Mouse (Mus musculus) kidney, adult 8-10 months (tissue): ENCODE measurements around the gene Fancc.

Source experiments
- DNase-seq, 2 experiments: peaks; one replicate each; pipeline ENCODE4 v3.0.0; 2022

Fancc gene

GRCm38 (mm10) chr13:63496646-63497582, at the start of gene Fancc:
TSS of gene Fancc (minus strand) at chr13:63497278.
- DNase-seq, result peak in 1 of 2 experiments; percentile 12

DNA sequence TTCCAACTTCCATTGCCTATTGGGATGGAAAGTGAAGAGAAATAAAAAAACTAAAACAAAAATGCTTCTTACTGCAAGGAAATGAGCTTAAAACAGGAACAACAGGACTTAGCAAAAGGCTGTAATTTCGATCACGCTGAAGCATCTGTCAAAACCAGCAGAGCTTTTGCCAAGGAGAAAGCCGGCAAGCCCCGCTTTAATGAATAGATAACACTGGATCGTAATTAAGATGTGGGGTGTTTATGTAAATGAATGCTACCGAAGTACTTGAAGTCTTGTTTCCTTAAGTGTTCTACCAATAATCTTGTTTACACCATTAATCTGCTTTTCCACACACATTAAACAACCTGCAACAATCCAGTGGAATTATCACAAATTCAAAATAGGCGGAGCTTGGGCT, 48.2 kb upstream of the Fancc start:
- no peak for DNase-seq

GRCm38 (mm10) chr13:63544967-63545253, 47.8 kb upstream of the Fancc start:
- DNase-seq, result no peak

DNA sequence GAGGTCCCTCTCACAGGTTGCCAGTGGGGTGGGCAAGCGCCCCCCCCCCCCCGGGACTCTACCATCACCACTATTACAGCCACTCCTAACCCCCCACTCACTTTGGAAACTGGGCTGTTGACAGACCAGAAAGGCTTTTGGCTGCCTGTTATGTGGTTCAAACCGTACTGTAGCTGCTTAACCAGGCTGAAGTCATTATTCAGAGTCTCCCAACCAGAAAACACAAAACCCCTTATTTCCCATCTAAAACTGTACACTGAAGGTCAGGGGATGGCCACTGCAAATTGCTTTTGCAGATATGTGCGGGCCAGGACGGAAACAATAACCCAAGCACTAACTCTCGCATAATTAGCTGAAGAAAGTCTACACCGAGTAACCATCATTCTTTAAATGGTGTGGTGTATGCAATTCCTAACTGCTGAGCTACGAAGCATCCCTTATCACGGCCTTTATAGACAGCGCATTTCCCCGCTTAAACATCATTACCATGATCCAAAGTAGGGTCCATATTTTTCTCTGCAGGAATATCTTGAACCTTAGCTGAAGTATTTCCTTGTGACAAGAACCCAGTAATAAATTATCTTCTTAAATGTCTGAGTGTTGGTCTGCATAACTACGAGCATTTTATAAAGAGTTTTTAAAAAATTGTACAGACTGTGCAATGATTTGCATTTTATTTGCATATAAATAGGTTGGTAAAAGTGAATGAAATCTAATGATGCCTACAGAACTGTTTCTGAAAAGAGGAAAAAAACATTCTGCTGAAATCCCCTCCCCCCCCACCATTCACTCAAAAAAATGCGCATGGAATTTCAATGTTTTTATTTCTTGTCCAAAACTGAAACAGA, 47.3 kb upstream of the Fancc start:
- no peak for DNase-seq

GRCm38 (mm10) chr13:63543459-63543858, 46.4 kb upstream of the Fancc start:
- peak; percentile 21 to 54 for DNase-seq

GRCm38 (mm10) chr13:63542796-63543384, 45.8 kb upstream of the Fancc start:
- DNase-seq, result no peak

GRCm38 (mm10) chr13:63541510-63541909, 44.4 kb upstream of the Fancc start:
- no peak for DNase-seq

DNA sequence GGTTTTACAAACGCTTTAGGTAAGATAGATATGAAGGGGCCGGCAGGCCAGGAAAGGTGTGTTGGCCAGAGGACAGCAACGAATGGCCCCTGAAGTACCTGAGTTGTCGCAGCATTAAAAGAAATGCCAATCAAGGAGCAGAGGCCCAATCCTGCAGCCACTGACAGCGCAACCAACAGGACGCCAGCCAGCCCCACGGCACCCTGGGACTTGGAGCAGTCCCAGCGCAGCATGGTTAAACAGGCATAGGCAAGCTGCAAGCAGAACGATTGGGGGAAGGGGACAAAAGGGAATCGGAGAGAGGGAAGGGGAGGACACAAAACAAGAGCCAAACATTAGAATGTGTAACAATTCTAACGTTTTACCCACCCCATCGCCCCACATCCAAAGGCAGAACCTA, 43.5 kb upstream of the Fancc start:
- no peak for DNase-seq

DNA sequence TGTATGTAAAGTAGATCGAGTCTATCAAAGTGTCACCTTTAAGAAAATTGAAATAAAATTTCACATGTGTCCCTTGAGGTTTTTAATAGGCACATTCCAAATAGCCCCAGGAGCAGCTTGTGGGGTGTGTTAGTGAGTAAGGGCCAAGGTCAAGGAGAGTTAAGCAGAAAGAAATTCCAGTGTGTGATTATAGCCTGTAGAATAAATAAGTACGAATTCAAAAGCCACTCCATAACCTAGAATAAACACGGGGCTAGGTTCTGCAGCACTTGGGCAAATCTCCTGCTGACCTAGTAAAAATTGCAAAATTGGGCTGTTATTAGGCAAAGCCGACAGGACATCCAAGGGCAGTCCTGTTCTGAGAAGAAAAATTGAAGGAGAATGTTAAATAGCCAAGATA, 37.9 kb upstream of the Fancc start:
- DNase-seq, result no peak

GRCm38 (mm10) chr13:63530857-63531256, 33.8 kb upstream of the Fancc start:
- no peak for DNase-seq

DNA sequence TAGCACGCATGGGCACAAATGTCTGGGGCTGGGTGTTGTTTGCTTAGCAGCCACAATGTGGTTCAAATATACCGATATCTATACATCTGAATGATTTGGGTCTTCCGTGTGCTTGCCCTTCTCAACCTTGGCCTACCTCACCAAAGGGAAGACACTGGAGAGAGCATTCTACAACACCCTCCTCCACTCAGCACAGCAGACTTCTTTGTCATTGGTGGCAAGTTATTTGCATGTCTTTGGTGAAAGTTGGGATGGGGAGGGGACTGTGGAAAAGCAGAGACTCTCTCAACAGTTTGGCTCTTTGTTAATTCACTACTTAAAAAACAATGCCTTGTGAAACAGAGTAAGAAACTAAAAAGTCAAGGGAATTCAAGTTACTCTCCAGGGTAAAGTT, 33.3 kb upstream of the Fancc start:
- DNase-seq, result no peak

DNA sequence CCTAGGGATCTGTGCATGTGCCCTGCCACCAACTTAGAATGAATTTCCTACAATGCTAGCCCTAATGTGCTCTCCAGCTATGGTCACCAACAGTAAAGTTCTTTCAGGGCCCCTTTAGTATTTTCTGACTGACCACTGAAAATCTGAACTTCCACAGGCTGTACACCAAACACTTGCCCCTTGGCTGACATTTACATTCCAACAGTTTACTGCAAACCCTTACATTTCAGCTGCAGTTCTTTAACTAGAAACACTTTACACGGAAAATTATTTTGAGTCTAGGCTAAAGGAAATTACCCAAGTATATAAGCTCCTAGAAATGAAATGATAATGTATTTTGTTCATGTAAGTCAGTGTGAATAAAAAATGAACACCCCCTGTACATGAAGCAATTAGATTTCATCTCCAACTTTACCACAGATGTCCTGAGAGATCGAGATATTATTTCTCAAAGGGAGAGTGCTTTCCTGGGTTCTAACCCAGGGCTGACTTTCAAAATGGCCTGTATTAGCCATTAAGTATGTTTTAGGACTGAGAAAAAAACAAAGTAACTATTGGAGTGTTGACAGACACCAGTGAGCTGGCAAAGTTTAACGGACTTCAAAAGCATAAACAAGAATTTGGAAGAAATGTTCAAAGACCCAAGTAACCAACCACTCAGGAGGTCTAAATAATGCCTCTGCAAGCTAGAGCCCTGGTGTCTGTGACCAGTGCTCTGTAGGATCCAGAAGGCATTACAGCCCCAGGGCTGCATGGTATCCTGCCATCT, 32.7 kb upstream of the Fancc start:
- DNase-seq, result no peak

GRCm38 (mm10) chr13:63528852-63529251, 31.8 kb upstream of the Fancc start:
- DNase-seq, result no peak

DNA sequence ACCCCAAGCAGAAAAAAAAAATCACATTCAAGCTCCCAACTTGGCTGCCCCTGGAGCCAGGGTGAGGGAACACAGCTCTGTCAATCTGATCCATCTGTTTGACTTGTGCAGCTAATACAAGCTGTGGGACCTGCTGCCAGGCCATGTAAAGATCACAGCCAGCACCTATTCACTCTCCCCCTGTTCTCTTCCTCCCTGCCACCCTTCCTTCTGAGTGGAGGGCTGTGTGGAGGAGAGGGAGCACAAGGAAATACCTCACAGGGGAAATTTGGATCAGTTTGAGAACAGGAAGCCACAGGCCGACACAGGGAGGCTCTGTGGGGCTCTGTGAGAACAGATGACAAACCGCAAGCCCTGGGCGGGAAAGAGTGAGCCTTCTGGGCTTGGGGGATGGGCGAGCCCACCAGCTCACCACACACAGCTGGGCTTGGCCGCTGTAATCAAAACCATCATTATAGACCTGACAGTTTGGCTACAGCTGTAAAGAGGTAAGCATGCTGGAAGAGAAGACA, 31.1 kb upstream of the Fancc start:
- no peak for DNase-seq

DNA sequence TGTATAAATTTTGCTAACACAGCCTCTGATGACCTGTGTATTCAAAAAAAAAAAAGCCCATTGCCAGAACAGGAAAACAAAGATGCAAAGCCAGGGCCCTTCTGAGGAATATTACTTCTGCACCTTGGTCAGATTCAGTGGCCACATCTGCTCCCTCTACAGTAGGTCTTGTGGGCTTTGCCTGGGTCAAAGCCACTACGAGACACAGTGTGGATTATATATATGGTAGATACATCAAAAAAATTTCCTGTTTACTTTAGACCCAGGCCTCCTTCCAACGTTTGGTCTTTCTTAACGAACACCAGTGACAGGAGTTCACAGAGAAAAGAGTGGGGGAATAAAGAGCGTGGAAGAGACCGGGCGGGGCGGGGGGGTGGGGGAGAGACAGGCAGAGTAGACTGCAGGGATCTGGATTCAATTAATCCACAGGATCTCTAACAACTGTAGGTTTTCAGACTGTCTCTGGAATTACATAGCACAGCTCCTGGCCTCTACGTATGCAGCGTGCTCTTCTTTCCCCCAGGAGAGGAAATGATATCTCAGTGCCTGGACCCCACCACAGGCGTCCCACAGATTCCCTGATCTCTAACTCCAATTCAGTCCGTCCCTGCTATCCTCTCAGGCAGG, 28.6 kb upstream of the Fancc start:
- no peak for DNase-seq

- no peak for DNase-seq
Observed at GRCm38 (mm10) chr13:63524608-63525570, 27.8 kb upstream of the Fancc start.

DNA sequence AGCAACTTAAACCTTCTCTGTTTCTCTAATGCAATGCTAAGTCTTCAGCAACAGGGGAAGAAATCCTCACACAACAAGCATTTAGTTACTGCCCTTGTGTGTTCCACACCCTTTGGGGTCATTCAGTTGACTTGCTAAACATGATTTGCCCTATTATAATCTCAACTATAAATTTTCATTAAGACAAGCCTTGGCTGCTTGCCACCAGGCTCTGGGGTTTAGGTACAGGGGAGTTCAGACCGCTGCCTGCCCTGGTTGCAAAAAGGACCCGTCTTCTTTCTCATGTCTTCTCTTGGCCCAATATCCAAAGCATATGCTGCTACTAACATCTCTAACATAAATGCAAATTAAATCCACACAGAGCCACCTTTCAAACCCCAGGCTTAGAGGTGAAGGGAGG, 27.0 kb upstream of the Fancc start:
- no peak for DNase-seq

DNA sequence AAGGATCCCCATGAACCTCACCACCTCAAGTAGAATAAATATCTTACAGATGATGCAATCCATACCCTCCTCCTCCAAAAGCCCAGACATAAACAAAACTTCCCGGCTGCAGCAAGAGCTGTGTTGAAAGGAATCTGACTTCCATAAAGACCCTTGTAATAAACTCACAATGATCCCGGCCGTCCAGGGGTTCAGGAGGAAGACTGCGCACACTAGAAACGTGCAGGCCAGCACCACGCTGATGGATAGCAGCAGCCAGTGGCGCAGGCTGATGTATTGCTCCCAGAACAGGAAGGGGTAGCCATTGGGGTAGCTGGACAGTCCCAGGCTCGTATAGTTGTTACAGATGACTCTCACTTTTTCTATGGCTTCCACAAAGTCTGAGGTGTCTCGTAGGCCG, 25.8 kb upstream of the Fancc start:
- no peak for DNase-seq

DNA sequence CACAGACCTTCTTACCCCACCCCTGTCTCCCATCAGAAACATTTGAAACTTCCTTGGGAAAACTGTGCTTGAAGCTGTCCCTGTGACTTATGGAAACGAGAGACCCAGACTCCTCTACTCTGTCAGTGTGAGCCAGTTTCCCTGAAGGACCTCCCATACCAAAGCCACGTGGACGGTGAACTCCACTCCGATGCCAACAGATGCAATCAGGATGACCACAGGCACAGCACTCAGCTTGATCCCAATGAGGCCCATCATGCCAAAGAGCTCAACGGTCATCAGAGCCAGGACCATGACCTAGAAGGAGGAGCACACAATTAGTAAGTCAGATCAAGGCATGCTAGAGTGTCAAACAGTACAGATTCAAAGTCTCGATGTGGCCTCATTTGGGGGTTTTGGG, 23.0 kb upstream of the Fancc start:
- no peak for DNase-seq

DNA sequence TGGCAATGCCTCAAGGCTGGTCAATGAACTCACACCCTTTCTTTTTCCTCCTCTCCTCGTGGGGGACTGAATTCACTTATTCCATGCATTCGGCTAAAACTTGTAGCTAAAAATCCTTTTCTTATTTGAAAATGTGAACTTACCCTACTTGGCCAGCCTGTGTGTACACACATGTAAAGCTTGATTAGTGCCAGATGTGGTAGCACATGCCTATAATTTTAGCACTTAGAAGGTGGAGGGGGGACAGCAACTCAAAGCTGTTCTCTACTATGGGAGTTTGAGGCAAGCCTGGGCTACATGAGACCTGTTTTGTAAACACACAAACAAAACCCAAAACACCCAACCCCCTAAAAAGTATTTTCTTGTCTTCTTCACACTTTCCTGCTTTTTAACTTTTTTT, 19.5 kb upstream of the Fancc start:
- no peak for DNase-seq

- DNase-seq, result no peak
Observed at GRCm38 (mm10) chr13:63515542-63515941, 18.5 kb upstream of the Fancc start.
